Mouse (Mus musculus) c-Kit-positive CD71-positive TER-119-negative erythroid progenitor cells, embryonic 14.5 days (primary cell): ENCODE results near the gene Naa35.

Experiments
- DNase-seq: peaks from one replicate; pipeline ENCODE4 v3.0.0-alpha.2; 2013; ENCODE audit warnings: low read depth

Gene Naa35

GRCm38 (mm10) chr13:59639368-59640177 is 54.5 kb downstream of the Naa35 start:
- DNase-seq, result peak; percentile 51

DNA sequence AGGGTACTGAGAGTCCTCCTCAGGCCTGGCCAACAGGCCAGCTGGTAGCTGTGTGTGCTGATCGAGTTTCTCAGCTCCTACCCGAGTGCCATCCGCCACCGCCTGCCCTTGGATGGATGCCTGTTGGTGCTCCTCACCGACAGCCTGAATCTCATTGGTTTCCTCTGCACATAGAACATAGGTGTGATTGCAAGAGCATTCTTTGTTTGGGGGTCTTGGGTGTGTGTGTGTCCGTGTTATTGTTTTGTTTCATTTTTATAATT is 55.0 kb downstream of the Naa35 start:
- DNase-seq, result no peak

DNA sequence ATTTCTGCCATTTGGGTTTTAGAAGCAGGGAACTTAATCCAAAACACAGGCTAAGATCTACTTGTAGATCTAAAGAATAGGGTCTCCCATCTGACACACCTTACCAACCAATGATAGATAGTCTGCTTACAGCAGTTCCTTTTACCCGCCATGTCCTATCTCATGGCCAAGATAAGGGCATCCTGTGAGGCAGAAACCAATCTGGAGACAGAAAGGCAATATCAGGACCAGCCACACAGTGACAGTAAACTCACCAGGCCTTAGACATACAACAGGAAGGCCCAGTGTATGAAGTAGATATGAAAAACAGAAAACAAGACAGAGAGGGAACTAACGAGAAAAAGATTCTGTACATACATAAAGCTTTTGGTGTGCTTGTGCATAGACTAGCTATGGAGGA is 57.8 kb downstream of the Naa35 start:
- DNase-seq, result peak; percentile 51

- DNase-seq, result no peak
Observed at GRCm38 (mm10) chr13:59645491-59645890, 60.4 kb downstream of the Naa35 start.

DNA sequence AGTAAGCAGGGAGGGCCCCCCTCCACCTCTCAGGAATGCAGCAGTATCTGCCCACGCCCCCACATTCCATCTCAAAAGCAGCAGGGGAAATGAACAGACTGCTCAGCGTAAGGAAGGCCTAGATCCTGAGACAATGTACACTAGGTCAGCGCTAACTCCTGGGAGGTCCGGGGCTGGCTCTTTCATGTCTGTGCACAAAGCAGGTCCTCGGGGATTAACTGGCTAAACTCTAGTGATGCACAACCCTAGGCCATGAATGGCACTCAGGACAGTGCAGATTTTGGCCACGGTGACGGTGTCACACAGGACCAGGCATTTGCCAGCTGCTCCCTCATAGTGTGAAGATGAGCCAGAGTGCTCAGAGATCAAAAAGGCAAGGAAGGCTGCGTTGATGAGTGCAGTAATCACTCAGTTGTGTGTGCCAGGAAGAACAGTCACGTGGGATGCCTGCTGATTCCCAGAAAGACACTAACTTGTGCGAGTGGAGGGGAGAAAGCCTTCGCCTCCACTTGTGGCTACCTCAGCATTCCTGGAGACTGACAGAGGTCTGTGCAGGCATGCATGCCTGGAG is 61.7 kb downstream of the Naa35 start:
- no peak for DNase-seq

DNA sequence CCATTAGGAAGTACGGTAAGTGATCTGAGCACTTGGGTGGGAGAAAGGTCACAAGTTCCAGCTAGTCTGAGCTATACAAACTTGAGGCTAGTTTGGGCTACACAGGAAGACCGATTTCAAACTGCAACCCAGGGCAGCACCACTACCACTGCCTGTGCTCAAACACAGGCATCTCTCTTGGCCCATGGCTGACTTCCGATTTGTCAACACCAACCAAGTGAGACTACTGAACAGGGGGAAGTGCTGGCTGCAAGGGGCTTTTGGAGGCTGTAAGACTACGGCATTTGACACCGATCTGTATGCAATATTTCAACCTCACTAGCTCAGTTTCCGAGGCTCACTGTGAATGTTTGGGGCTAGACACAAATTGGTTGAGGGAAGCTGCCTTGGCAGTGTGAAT is 62.4 kb downstream of the Naa35 start:
- DNase-seq, result no peak

GRCm38 (mm10) chr13:59648598-59648997 is 63.5 kb downstream of the Naa35 start:
- no peak for DNase-seq

DNA sequence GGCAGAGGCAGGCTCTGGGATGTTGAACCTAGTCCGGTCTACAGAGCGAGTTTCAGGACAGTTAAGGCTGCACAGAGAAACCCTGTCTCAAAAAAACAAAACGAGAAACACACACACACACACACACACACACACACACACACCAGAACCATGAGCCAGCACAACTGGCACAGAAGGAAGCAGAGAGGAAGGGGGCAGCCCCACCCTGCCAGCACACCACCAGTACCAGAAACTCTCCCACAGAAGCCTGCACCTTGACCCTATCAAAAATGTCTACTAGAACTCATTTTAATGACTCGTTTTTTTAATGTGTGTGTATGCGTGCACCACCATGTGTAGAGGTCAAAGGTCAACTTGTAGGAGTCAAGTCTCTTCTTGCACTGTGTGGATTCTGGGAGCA is 64.7 kb downstream of the Naa35 start:
- DNase-seq, result no peak

DNA sequence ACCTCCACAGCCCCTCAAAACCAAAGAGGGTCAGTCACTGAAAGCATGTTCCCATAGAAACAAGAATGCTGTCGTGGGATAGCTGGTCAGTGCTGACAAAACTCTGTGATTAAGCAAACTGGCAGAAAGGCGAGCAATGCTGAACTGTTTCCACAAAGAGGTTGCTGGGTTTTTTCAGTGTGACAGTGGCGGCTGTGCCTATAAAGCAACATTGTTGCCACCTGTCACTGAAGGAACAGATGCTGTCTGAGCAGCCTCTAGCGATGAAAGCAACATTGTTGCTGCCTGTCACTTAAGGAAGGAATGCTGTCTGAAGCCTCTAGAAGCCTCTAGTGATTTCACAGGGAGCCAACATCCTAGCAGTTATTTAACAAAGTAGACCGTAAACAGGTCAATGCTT is 67.6 kb downstream of the Naa35 start:
- no peak for DNase-seq

GRCm38 (mm10) chr13:59653136-59653535 is 68.1 kb downstream of the Naa35 start:
- no peak for DNase-seq

DNA sequence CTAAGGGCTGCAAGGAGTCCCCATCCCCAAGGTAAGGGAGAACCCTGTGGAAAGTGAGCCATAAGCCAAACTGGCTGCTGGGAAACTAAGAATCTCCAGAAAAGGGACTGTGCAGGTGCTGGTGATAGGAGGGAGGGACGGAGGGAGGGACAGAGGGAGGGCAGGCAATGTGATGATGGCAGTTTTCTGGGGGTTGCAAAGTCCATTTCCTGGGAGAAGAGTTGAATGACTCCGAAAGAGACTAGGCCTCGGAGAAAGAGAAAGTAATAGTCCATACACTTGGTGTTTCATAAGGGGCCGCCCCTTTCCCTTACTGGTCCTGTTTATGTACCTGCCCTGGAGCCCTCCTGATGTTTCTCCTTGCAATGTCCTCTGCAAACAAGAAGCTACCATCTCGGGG is 69.4 kb downstream of the Naa35 start:
- no peak for DNase-seq

DNA sequence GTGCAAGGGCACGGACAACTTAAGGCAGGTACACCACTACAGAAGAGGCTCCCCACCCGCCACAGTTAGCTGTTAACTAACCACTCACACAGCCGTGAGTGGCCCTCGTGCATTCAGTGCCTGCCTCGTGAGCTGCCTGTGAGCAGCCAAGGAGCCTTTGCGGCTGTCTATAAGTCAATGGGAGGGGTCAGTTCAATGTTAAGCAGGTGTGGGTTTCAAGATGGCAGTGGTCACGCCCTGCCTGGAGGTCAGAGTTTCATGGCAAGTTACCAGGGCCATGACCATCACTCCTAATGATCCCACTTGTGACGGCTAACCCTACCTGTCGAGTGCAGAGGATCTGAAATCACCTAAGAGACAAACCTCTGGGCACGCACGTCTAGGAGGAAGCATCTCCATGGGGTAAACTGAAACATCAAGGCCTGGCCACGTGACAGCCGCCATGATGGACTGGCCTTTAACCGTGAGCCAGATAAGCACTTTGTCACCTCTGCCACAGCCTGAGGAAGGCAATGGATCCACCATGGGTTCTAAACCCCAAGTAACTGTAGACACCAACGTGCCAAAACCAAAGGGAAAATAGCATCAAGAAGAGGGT is 70.8 kb downstream of the Naa35 start:
- no peak for DNase-seq

GRCm38 (mm10) chr13:59656316-59656832 is 71.3 kb downstream of the Naa35 start:
- no peak for DNase-seq

DNA sequence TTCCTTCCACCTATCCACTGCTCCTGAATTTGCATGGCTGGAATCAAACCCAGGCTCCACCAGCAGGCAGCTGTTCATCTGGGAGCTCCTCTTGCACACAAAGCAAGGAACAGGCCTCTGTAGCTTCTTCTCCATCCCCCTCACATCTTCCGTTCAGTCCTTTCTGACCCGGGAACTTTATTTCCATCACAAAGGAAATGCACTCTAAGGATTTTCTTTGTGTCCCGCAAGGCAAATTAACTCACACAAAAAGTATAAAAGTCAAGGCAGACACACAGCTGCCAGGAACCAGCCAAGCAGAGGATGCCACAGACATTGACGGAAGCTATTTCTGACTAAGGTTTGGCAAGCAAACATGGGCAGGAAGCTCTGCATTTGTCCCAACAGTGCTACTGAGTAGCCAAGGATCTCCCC is 71.9 kb downstream of the Naa35 start:
- DNase-seq, result no peak

- DNase-seq, result no peak
Observed at GRCm38 (mm10) chr13:59657781-59658180, 72.7 kb downstream of the Naa35 start.

GRCm38 (mm10) chr13:59660371-59660770 is 75.3 kb downstream of the Naa35 start:
- DNase-seq, result no peak

GRCm38 (mm10) chr13:59661387-59661786 is 76.3 kb downstream of the Naa35 start:
- no peak for DNase-seq

DNA sequence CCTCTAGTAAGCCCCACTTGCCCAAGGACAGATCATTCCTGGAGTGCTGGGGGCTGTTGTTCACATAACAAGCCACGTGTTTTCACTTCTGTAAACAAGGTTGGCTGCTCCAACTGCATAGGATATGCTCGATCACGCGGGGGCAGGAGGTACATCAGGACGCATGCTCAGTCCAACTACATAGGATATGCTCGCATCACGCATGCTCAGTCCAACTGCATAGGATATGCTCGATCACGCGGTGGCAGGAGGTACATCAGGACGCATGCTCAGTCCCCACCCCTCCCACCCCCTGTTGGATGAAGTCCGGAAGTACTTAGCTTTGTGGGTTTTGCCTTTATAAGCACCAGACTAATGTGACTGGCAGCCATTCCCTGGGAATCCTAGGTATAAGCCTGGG is 76.9 kb downstream of the Naa35 start:
- no peak for DNase-seq

GRCm38 (mm10) chr13:59663939-59664712 is 79.1 kb downstream of the Naa35 start:
- DNase-seq, result no peak

DNA sequence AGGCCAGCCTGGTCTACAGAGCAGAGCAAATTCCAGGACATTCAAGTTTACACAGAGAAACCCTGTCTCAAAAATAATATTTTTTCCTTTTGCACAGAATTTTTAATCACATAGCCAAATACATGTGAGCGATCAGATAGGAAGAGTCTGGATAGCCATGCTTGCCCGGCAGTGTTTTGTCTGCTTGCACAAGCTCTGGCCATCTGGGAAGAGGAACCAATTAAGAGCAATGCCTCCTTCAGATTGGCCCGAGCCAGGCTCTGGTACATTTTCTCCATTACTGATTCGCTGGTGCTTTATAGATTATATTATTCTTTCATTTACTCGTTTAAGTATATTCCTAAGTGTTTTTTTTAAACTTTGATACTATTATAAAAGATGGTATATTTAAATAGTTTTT is 82.7 kb downstream of the Naa35 start:
- DNase-seq, result no peak

DNA sequence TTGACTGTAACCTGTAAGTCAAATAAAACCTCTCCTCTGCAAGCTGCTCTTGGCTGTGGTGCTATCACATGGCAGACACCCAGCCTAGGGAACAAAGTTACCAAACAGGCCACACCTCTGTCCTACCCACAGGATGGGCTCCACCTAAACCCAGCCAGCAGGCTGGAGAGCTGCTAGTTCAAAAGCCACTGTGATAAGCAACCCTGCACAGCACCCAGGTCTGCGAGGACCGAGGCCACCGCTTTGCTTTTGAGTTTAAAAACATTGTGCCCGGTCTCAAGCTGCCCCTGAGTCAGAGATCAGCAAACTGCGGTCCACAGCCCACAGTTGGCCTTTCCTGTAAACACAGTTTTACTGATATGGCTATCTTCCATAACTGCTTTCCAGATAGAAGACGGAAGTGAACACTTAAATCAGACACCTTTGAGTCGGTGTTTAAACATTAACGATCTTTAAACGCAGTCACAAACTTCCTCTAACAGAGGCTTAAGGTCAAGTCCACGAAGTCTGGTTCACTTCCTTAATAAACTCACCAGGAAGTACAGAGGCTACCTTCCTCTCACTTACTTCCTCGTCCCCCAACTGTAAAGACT is 83.5 kb downstream of the Naa35 start:
- peak; percentile 73 for DNase-seq

DNA sequence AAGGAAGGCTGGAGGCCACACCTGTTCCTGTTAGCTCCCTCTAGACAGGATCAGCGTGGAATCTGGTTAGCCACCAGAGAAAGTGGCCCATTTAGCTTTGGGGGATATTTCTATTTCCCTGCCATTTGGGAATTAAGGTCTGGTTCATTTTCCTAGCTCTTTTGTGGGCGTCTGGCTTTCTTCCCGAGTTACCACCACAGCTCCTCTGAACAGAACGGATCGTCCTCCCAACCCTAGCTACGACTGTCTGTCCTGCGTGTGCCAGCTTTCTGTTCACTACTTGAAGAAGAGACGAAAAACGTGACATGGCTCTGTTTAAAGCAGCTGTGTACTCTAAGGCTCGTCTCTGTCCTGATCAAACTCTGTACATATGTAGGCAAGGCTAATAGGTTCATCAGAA is 84.9 kb downstream of the Naa35 start:
- no peak for DNase-seq
